Mouse (Mus musculus) hindbrain, postnatal 0 days (tissue): ENCODE results near the gene Rap1gap. TPM values are rescaled to one million over a fixed set of nuclear protein-coding genes. Genes with fewer than 3 reads are reported as not detected.

Experiments used
- ATAC-seq: fragments of 200-750 bp; cut with Nextera tagmentation; 2 replicates; pipeline ENCODE4 v1.8.0; 2017; ENCODE audit warnings: mild to moderate bottlenecking, moderate TSS enrichment, moderate library complexity
- DNase-seq: peaks from one replicate; pipeline ENCODE4 v3.0.0-alpha.2; 2015; ENCODE audit warnings: low spot score
- H3K27ac ChIP-seq: fragments of 300-500 bp; sonication (generic); 2 replicates; pipeline ENCODE4 v1.5.1; 2014; ENCODE audit warnings: mild to moderate bottlenecking
- H3K27me3 ChIP-seq: fragments of 300-500 bp; sonication (generic); 2 replicates; pipeline ENCODE4 v1.6.1; 2014; ENCODE audit warnings: low read length, mixed read lengths; ENCODE audit not compliant: insufficient read depth
- H3K36me3 ChIP-seq: fragments of 300-500 bp; sonication (generic); 2 replicates; pipeline ENCODE4 v1.6.1; 2014; ENCODE audit warnings: low read length, mixed read lengths; ENCODE audit not compliant: insufficient read depth
- H3K4me1 ChIP-seq: fragments of 300-500 bp; sonication (generic); 2 replicates; pipeline ENCODE4 v1.6.1; 2014; ENCODE audit warnings: antibody characterized with exemption, low read length, mixed read lengths; ENCODE audit not compliant: insufficient read depth
- H3K4me2 ChIP-seq: fragments of 300-500 bp; sonication (generic); 2 replicates; pipeline ENCODE4 v1.6.1; 2014; ENCODE audit warnings: low read depth, mild to moderate bottlenecking, low read length, moderate library complexity, mixed read lengths
- H3K4me3 ChIP-seq: fragments of 300-500 bp; sonication (generic); 2 replicates; pipeline ENCODE4 v1.5.1; 2014; ENCODE audit warnings: low read length
- H3K9ac ChIP-seq: fragments of 300-500 bp; sonication (generic); replicated peaks from 2 replicates; pipeline ENCODE4 v1.6.1; 2014; ENCODE audit warnings: mild to moderate bottlenecking, low read length, moderate library complexity, mixed read lengths
- H3K9me3 ChIP-seq: fragments of 300-500 bp; sonication (generic); 2 replicates; pipeline ENCODE4 v1.6.1; 2016; ENCODE audit warnings: low read length, mixed read lengths
- CTCF ChIP-seq: IDR thresholded peaks from 2 replicates; pipeline ENCODE4 v1.5.1; 2016; ENCODE audit warnings: antibody characterized with exemption, control low read depth, low read depth
- WGBS: fragments of 180-500 bp; shearing (Covaris S2); extraction: QIAGEN DNeasy Blood & Tissue Kit; methylation state at CpG from one replicate; pipeline ENCODE4 v1.1.7; 2014; 5-methylcytosine and 5-hydroxymethylcytosine counted together
- polyA plus RNA-seq: library from polyadenylated mRNA; unstranded; fragments of >200 nt; fragmentation: Nextera tagmentation; extraction: Ambion mirVana; gene quantifications from 2 replicates; pipeline ENCODE4 v1.2.1, GENCODE M21; 2015
- total RNA-seq: library from RNA; depleted of rRNA; stranded (reverse); fragments of >200 nt; gene quantifications from 2 replicates; pipeline ENCODE4 v1.2.3, GENCODE M21; 2014

Gene Rap1gap
- total and polyA plus RNA-seq, 2 experiments from 2014 or later: 110 to 282 TPM

DNA sequence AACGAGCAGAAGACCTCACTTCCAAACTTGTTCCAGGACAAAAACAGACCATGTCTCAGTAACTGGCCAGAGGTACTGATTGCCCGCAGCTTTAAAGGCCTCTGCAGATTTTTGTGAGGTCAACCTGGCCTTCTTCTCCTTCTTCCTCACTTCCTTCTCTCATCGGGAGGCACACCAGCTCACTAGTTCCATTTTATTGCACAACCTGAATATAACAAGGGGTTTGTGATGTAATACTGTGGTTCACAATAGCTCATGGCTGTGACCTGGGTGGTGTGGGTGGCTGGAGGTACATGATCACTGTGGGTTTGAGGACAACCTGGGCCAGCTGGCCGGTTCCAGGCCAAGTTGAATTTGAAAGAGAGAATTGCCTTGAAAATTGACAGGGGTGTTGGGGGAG is 31.1 kb upstream of the Rap1gap start:
- Histone ChIP-seq H3K27ac (no peak overlapping the region), H3K4me1 (no peaks in the 10 kb centered on the region), H3K9ac (no peak overlapping the region), H3K4me2 (no peak overlapping the region), H3K4me3 (no peak overlapping the region), H3K27me3 (no peaks in the 10 kb centered on the region), H3K9me3 (no peaks in the 10 kb centered on the region), H3K36me3 (peaks cover 63% of the 10 kb centered on the region)
- DNase-seq (no peak), ATAC-seq (no peak)
- WGBS: 83% methylated on average over 4 of the region's 4 CpGs
- no peak for TF ChIP-seq CTCF

DNA sequence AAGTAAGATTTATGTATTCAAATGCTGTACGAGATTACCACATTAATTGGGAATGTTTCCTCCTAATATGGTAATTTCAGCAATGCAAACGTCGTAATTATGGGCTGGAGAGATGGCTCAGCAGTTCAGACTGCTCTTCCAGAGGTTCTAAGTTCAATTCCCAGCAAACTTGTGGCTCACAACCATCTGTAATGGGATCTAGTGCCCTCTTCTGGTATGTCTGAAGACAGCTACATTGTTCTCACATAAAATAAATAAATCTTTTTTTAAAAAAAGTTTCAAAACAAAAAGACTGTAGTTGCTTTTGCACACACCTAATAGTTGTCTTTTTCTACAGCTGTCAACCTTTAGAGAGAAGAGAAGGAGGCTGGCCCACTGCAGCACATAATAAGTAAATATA is 27.9 kb upstream of the Rap1gap start:
- no peaks in the 10 kb centered on the region for H3K9me3 ChIP-seq
- no peak overlapping the region for H3K4me3 ChIP-seq
- DNase-seq: no peak
- WGBS: 86% methylated on average over 3 of the region's 3 CpGs
- H3K27ac ChIP-seq: no peak overlapping the region
- no peak overlapping the region for H3K9ac ChIP-seq
- H3K4me1 ChIP-seq: no peaks in the 10 kb centered on the region
- no peaks in the 10 kb centered on the region for H3K27me3 ChIP-seq
- H3K4me2 ChIP-seq: no peak overlapping the region
- no peak for ATAC-seq
- H3K36me3 ChIP-seq: peaks cover 72% of the 10 kb centered on the region
- TF ChIP-seq CTCF: peak; percentile 21; the same call in 1 of the 2 replicates

DNA sequence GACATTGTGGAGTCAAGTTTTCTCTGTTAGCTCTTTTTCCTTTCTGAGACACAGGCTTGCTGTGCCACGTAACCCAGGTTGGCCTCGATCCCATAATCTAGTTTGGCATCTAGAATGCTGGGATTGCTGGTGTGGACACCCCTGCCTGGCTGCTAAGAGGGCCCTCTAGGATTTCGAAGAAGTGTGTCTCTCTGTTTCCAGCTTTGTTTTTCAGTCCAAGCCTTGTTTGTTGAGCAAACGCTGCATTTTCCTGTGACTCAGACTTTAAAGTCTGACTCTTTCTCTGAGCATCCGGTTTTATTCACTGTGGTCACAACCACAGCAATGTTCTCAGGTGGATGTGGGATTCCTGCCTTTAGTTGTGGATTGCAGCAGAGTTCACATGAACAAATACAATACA is 23.0 kb upstream of the Rap1gap start:
- no peaks in the 10 kb centered on the region for H3K4me1 ChIP-seq
- 73% methylated on average over 5 of the region's 5 CpGs for WGBS
- no peak overlapping the region for H3K27ac ChIP-seq
- ATAC-seq (no peak), DNase-seq (no peak)
- TF ChIP-seq CTCF: no peak
- no peak overlapping the region for H3K4me3 ChIP-seq
- peaks cover 63% of the 10 kb centered on the region for H3K36me3 ChIP-seq
- H3K4me2 ChIP-seq: no peak overlapping the region
- H3K9me3 ChIP-seq: no peaks in the 10 kb centered on the region
- H3K9ac ChIP-seq: no peak overlapping the region
- no peaks in the 10 kb centered on the region for H3K27me3 ChIP-seq

DNA sequence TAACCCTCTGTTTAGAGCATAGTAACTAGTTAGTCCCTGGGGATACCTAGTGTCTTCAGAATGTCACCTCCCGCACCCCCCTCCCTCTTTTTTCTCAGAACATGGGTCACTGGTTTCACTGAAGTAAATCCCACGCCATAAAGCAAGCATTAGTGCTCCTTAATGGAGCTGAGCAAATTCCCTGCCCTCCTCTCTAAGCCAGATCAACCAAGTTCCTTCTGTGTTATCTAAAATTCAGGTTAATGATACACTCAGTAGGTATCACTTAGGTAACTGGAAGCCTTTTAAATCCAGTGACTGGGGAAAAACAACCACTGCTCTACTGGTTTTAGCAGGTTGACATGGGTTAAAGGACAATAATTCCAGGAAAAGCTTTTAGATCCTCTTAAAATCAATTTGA is 22.4 kb upstream of the Rap1gap start:
- ATAC-seq (no peak), DNase-seq (no peak)
- H3K4me3 ChIP-seq: no peak overlapping the region
- no peak overlapping the region for H3K4me2 ChIP-seq
- H3K9ac ChIP-seq: no peak overlapping the region
- no peak overlapping the region for H3K27ac ChIP-seq
- H3K36me3 ChIP-seq: peaks cover 63% of the 10 kb centered on the region
- 57% methylated on average over 2 of the region's 2 CpGs for WGBS
- TF ChIP-seq CTCF: no peak
- no peaks in the 10 kb centered on the region for H3K27me3 ChIP-seq
- no peaks in the 10 kb centered on the region for H3K9me3 ChIP-seq
- no peaks in the 10 kb centered on the region for H3K4me1 ChIP-seq

DNA sequence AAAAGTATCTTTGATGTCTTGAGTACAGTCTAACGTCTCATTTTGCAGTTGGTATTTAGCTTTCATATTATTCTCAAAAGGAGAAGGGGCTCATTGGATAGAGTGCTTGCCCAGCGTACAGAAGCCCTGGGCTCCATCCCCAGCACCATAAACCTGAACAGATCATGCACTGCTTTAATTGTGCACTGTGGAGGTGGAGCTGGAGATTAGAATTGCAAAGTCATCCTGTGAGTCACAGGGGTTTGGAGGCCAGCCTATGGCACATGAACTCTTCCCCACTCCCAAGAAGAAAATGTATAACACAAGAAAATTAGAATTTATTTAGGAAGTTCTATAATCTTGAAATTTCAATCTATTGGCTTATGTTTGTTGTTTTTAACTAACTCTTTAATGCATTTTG is 21.1 kb upstream of the Rap1gap start:
- 83% methylated on average over 2 of the region's 2 CpGs for WGBS
- H3K27me3 ChIP-seq: no peaks in the 10 kb centered on the region
- H3K9me3 ChIP-seq: no peaks in the 10 kb centered on the region
- TF ChIP-seq CTCF: no peak
- H3K4me1 ChIP-seq: no peaks in the 10 kb centered on the region
- ATAC-seq (no peak), DNase-seq (no peak)
- peaks cover 58% of the 10 kb centered on the region for H3K36me3 ChIP-seq
- no peak overlapping the region for H3K9ac ChIP-seq
- H3K27ac ChIP-seq: no peak overlapping the region
- no peak overlapping the region for H3K4me2 ChIP-seq
- no peak overlapping the region for H3K4me3 ChIP-seq

DNA sequence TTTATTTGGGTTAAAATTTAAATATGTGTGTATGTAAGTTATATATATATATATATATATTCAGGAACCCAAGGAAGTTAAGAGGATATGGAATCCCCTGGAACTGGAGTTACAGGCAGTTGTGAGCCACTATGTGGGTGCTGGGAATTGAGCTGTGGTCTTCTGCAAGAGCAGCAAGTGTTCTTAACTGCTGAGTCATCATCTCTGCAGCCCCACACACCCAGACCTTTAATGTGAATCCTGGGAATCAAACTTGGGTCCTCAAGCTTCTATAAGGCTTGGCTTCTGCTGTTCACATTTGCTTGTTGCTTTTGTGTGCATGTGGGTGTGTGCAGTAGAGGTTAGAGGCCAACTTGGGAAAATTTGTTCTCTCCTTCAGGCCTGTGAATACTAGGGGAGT is 18.3 kb upstream of the Rap1gap start:
- Histone ChIP-seq H3K9ac (no peak overlapping the region), H3K4me2 (no peak overlapping the region), H3K27ac (no peak overlapping the region), H3K27me3 (no peaks in the 10 kb centered on the region), H3K4me1 (no peaks in the 10 kb centered on the region), H3K4me3 (no peak overlapping the region), H3K9me3 (no peaks in the 10 kb centered on the region), H3K36me3 (peaks cover 63% of the 10 kb centered on the region)
- ATAC-seq (no peak), DNase-seq (no peak)
- TF ChIP-seq CTCF: no peak

DNA sequence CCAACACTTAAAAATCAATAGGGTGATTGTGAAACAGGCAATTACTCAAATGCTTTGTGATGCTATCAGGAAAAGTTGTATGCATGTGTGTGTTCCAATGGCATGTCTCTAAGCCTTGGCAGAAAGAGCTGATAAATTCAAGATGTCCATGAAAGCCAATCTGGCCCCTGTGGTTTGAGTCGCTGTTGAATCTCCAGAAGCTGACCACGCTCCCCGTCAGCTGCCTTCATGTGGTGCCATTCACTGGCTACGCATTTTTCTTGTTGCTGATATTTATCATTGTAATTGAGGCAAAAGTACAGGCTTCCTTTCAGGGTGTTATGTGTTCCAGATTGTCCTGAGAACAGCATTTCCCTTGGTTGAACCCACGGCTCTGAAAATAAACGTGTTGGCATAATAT is 16.9 kb upstream of the Rap1gap start:
- Histone ChIP-seq H3K4me3 (no peak overlapping the region), H3K4me2 (no peak overlapping the region), H3K4me1 (no peaks in the 10 kb centered on the region), H3K27me3 (no peaks in the 10 kb centered on the region), H3K9me3 (no peaks in the 10 kb centered on the region), H3K36me3 (peaks cover 69% of the 10 kb centered on the region), H3K9ac (no peak overlapping the region), H3K27ac (no peak overlapping the region)
- ATAC-seq: no peak
- TF ChIP-seq CTCF: no peak
- DNase-seq: no peak
- 67% methylated on average over 6 of the region's 6 CpGs for WGBS
